Mouse (Mus musculus): ENCODE measurements around the gene Rab29. TPM values are rescaled to one million over a fixed set of nuclear protein-coding genes. Genes with fewer than 3 reads are reported as not detected.
"Not testable (repeated sequence)": the region's sequence is repeated elsewhere in the genome, so short reads cannot be mapped to it uniquely, and the experiment has no call there.

The Rab29 gene
- not detected in 2 replicates for total RNA-seq (2014; fragmentation: Nextera tagmentation)
- total RNA-seq (2017) = 0.58 TPM in 1 of 2 replicates, not detected in the other
- not detected in 2 replicates for polyA plus RNA-seq (2012)

- Histone ChIP-seq H3K27me3 (ENCODE audit: insufficient read depth, low read length) (peaks cover 29% of the 10 kb centered on the region), H3K9me3 (replicated peaks) (no peaks in the 10 kb centered on the region), H3K36me3 (replicated peaks) (no peaks in the 10 kb centered on the region), H3K4me1 (ENCODE audit: insufficient read depth, low read depth, low read length) (no peaks in the 10 kb centered on the region), H3K4me3 (ENCODE audit: low read depth, low read length) (no peak within 1 kb of the TSS)
- DNase-seq (ENCODE audit: low spot score) (no peak), ATAC-seq (ENCODE audit: extremely low read depth, insufficient number of reproducible peaks, low FRiP score, poor library complexity, severe bottlenecking) (no peak)
- TF ChIP-seq CTCF (IDR thresholded peaks at IDR 0.05; ENCODE audit: low read depth, low read length) = no peak
- no peak for TF ChIP-seq POLR2AphosphoS5 (IDR thresholded peaks at IDR 0.05; ENCODE audit: insufficient replicate concordance, low read depth, low read length)
- TF ChIP-seq GATA1 (IDR thresholded peaks at IDR 0.05; ENCODE audit: borderline replicate concordance, low read length) = no peak
- TF ChIP-seq GATA2 (IDR thresholded peaks at IDR 0.05; ENCODE audit: borderline replicate concordance, low read depth, low read length) = no peak
- TF ChIP-seq TAL1 (conservative IDR thresholded peaks at IDR 0.05; ENCODE audit: low read depth, low read length) = no peak
These were observed at the start of gene Rab29 for GRCm38 (mm10) chr1:131867093-131867945. Gene Rab29, plus strand, starts transcription at chr1:131867224.

GRCm38 (mm10) chr1:131820353-131820752 is 46.7 kb upstream of the Rab29 start:
- H3K9me3 ChIP-seq (replicated peaks); H3K4me1 ChIP-seq (ENCODE audit: insufficient read depth, low read depth, low read length); H3K4me3 ChIP-seq (ENCODE audit: low read depth, low read length); DNase-seq (ENCODE audit: low spot score); H3K36me3 ChIP-seq (replicated peaks); ATAC-seq (ENCODE audit: extremely low read depth, insufficient number of reproducible peaks, low FRiP score, poor library complexity, severe bottlenecking): not testable (repeated sequence)
- H3K27me3 ChIP-seq (ENCODE audit: insufficient read depth, low read length) = peaks cover 65% of the 10 kb centered on the region

- Histone ChIP-seq H3K4me1 (ENCODE audit: insufficient read depth, low read depth, low read length) (no peaks in the 10 kb centered on the region), H3K27me3 (ENCODE audit: insufficient read depth, low read length) (peaks cover 64% of the 10 kb centered on the region), H3K4me3 (ENCODE audit: low read depth, low read length) (no peak overlapping the region), H3K36me3 (replicated peaks) (no peaks in the 10 kb centered on the region), H3K9me3 (replicated peaks) (no peaks in the 10 kb centered on the region)
- no peak for TF ChIP-seq GATA2 (IDR thresholded peaks at IDR 0.05; ENCODE audit: borderline replicate concordance, low read depth, low read length)
- TF ChIP-seq POLR2AphosphoS5 (IDR thresholded peaks at IDR 0.05; ENCODE audit: insufficient replicate concordance, low read depth, low read length) = no peak
- no peak for TF ChIP-seq CTCF (IDR thresholded peaks at IDR 0.05; ENCODE audit: low read depth, low read length)
- no peak for TF ChIP-seq TAL1 (conservative IDR thresholded peaks at IDR 0.05; ENCODE audit: low read depth, low read length)
- no peak for TF ChIP-seq GATA1 (IDR thresholded peaks at IDR 0.05; ENCODE audit: borderline replicate concordance, low read length)
- no peak for DNase-seq (ENCODE audit: low spot score)
- ATAC-seq (ENCODE audit: extremely low read depth, insufficient number of reproducible peaks, low FRiP score, poor library complexity, severe bottlenecking) = no peak
These were observed 46.1 kb upstream of the Rab29 start for GRCm38 (mm10) chr1:131820887-131821328.

- no peak for DNase-seq (ENCODE audit: low spot score)
- H3K4me1 ChIP-seq (ENCODE audit: insufficient read depth, low read depth, low read length) = peaks cover 4% of the 10 kb centered on the region
- no peak for ATAC-seq (ENCODE audit: extremely low read depth, insufficient number of reproducible peaks, low FRiP score, poor library complexity, severe bottlenecking)
- TF ChIP-seq POLR2AphosphoS5 (IDR thresholded peaks at IDR 0.05; ENCODE audit: insufficient replicate concordance, low read depth, low read length) = no peak
- no peak for TF ChIP-seq CTCF (IDR thresholded peaks at IDR 0.05; ENCODE audit: low read depth, low read length)
- no peak for TF ChIP-seq GATA1 (IDR thresholded peaks at IDR 0.05; ENCODE audit: borderline replicate concordance, low read length)
- no peak for TF ChIP-seq TAL1 (conservative IDR thresholded peaks at IDR 0.05; ENCODE audit: low read depth, low read length)
- TF ChIP-seq GATA2 (IDR thresholded peaks at IDR 0.05; ENCODE audit: borderline replicate concordance, low read depth, low read length) = no peak
- H3K36me3 ChIP-seq (replicated peaks) = no peaks in the 10 kb centered on the region
- no peaks in the 10 kb centered on the region for H3K9me3 ChIP-seq (replicated peaks)
- H3K4me3 ChIP-seq (ENCODE audit: low read depth, low read length) = no peak overlapping the region
- peaks cover 50% of the 10 kb centered on the region for H3K27me3 ChIP-seq (ENCODE audit: insufficient read depth, low read length)
These were observed 44.7 kb upstream of the Rab29 start for GRCm38 (mm10) chr1:131822292-131822691.

GRCm38 (mm10) chr1:131822856-131823492 is 44.0 kb upstream of the Rab29 start:
- peaks cover 44% of the 10 kb centered on the region for H3K27me3 ChIP-seq (ENCODE audit: insufficient read depth, low read length)
- no peaks in the 10 kb centered on the region for H3K36me3 ChIP-seq (replicated peaks)
- ATAC-seq (ENCODE audit: extremely low read depth, insufficient number of reproducible peaks, low FRiP score, poor library complexity, severe bottlenecking) (no peak), DNase-seq (ENCODE audit: low spot score) (no peak)
- no peak overlapping the region for H3K4me3 ChIP-seq (ENCODE audit: low read depth, low read length)
- H3K9me3 ChIP-seq (replicated peaks) = no peaks in the 10 kb centered on the region
- TF ChIP-seq POLR2AphosphoS5 (IDR thresholded peaks at IDR 0.05; ENCODE audit: insufficient replicate concordance, low read depth, low read length) (no peak), GATA2 (IDR thresholded peaks at IDR 0.05; ENCODE audit: borderline replicate concordance, low read depth, low read length) (no peak), GATA1 (IDR thresholded peaks at IDR 0.05; ENCODE audit: borderline replicate concordance, low read length) (no peak), TAL1 (conservative IDR thresholded peaks at IDR 0.05; ENCODE audit: low read depth, low read length) (no peak), CTCF (IDR thresholded peaks at IDR 0.05; ENCODE audit: low read depth, low read length) (no peak)
- H3K4me1 ChIP-seq (ENCODE audit: insufficient read depth, low read depth, low read length) = peaks cover 9% of the 10 kb centered on the region

- H3K4me3 ChIP-seq (ENCODE audit: low read depth, low read length) = no peak overlapping the region
- ATAC-seq (ENCODE audit: extremely low read depth, insufficient number of reproducible peaks, low FRiP score, poor library complexity, severe bottlenecking) = no peak
- DNase-seq (ENCODE audit: low spot score) = no peak
- peaks cover 15% of the 10 kb centered on the region for H3K4me1 ChIP-seq (ENCODE audit: insufficient read depth, low read depth, low read length)
- no peaks in the 10 kb centered on the region for H3K36me3 ChIP-seq (replicated peaks)
- TF ChIP-seq TAL1 (conservative IDR thresholded peaks at IDR 0.05; ENCODE audit: low read depth, low read length) (no peak), GATA1 (IDR thresholded peaks at IDR 0.05; ENCODE audit: borderline replicate concordance, low read length) (no peak), POLR2AphosphoS5 (IDR thresholded peaks at IDR 0.05; ENCODE audit: insufficient replicate concordance, low read depth, low read length) (no peak), CTCF (IDR thresholded peaks at IDR 0.05; ENCODE audit: low read depth, low read length) (no peak), GATA2 (IDR thresholded peaks at IDR 0.05; ENCODE audit: borderline replicate concordance, low read depth, low read length) (no peak)
- peaks cover 38% of the 10 kb centered on the region for H3K27me3 ChIP-seq (ENCODE audit: insufficient read depth, low read length)
- H3K9me3 ChIP-seq (replicated peaks) = no peaks in the 10 kb centered on the region
These were observed 43.5 kb upstream of the Rab29 start for GRCm38 (mm10) chr1:131823563-131823962.
